Mouse (Mus musculus): ENCODE data around the gene Crebbp.

- TF ChIP-seq EP300 (IDR thresholded peaks at IDR 0.05; ENCODE audit: insufficient read depth, low read depth, low read length) (no peak), CTCF (IDR thresholded peaks at IDR 0.05; ENCODE audit: low read depth, low read length) (no peak), POLR2A (IDR thresholded peaks at IDR 0.05; ENCODE audit: insufficient read depth, low read length) (no peak)
Observed at GRCm38 (mm10) chr16:4117072-4117471, 96.7 kb downstream of the Crebbp start.

All from ES-Bruce4 (cell line).